Mouse (Mus musculus) heart, embryonic 15.5 days (tissue): Measurements from ENCODE around the gene Dapk3. TPM values are rescaled to one million over a fixed set of nuclear protein-coding genes. Genes with fewer than 3 reads are reported as not detected.
"Not testable (repeated sequence)": the region's sequence is repeated elsewhere in the genome, so short reads cannot be mapped to it uniquely, and the experiment has no call there.

Experiments
- ATAC-seq: fragments of 200-750 bp; cut with Nextera tagmentation; replicated peaks from 2 replicates; pipeline ENCODE4 v1.8.0; 2017; ENCODE audit warnings: low read depth, moderate TSS enrichment; ENCODE audit not compliant: insufficient number of reproducible peaks, insufficient read depth, low FRiP score
- H3K27ac ChIP-seq: fragments of 300-500 bp; sonication (generic); 2 replicates; pipeline ENCODE4 v1.5.1; 2015; ENCODE audit warnings: mild to moderate bottlenecking, inconsistent platforms
- H3K27me3 ChIP-seq: fragments of 300-500 bp; sonication (generic); 2 replicates; pipeline ENCODE4 v1.6.1; 2015; ENCODE audit warnings: inconsistent platforms
- H3K36me3 ChIP-seq: fragments of 300-500 bp; sonication (generic); 2 replicates; pipeline ENCODE4 v1.6.1; 2015; ENCODE audit warnings: mild to moderate bottlenecking, inconsistent platforms
- H3K4me1 ChIP-seq: fragments of 300-500 bp; sonication (generic); replicated peaks from 2 replicates; pipeline ENCODE4 v1.6.1; 2015; ENCODE audit warnings: inconsistent platforms
- H3K4me2 ChIP-seq: fragments of 300-500 bp; sonication (generic); 2 replicates; pipeline ENCODE4 v1.6.1; 2015; ENCODE audit warnings: inconsistent platforms, mild to moderate bottlenecking, moderate library complexity
- H3K4me3 ChIP-seq: fragments of 300-500 bp; sonication (generic); 2 replicates; pipeline ENCODE4 v1.5.1; 2015; ENCODE audit warnings: mild to moderate bottlenecking, inconsistent platforms
- H3K9ac ChIP-seq: fragments of 300-500 bp; sonication (generic); 2 replicates; pipeline ENCODE4 v1.6.1; 2015; ENCODE audit warnings: mild to moderate bottlenecking, inconsistent platforms
- H3K9me3 ChIP-seq: fragments of 300-500 bp; sonication (generic); replicated peaks from 2 replicates; pipeline ENCODE4 v1.6.1; 2016; ENCODE audit warnings: inconsistent platforms
- WGBS: fragments of 180-500 bp; shearing (Covaris S2); methylation state at CpG from one replicate; pipeline ENCODE4 v1.1.7; 2015; ENCODE audit warnings: mixed read lengths; 5-methylcytosine and 5-hydroxymethylcytosine counted together
- polyA plus RNA-seq: library from polyadenylated mRNA; unstranded; fragments of >200 nt; fragmentation: Nextera tagmentation; extraction: Ambion mirVana; gene quantifications from 2 replicates; pipeline ENCODE4 v1.2.1, GENCODE M21; 2015

The Dapk3 gene
- polyA plus RNA-seq, 1 experiment from 2014 or later = 38.4 TPM

GRCm38 (mm10) chr10:81152609-81153008 is 30.2 kb upstream of the Dapk3 start:
- Histone ChIP-seq H3K27ac (peak overlapping the region; percentile 74), H3K9me3 (no peaks in the 10 kb centered on the region), H3K9ac (no peak overlapping the region; the same call in 1 of the 2 replicates), H3K36me3 (peaks cover 69% of the 10 kb centered on the region), H3K4me1 (peaks cover 13% of the 10 kb centered on the region), H3K4me3 (no peak overlapping the region), H3K27me3 (no peaks in the 10 kb centered on the region), H3K4me2 (no peak overlapping the region)
- no peak for ATAC-seq
- 56% methylated on average over 12 of the region's 12 CpGs for WGBS

GRCm38 (mm10) chr10:81154313-81154712 is 28.5 kb upstream of the Dapk3 start:
- Histone ChIP-seq H3K4me1 (peaks cover 13% of the 10 kb centered on the region), H3K4me3 (no peak overlapping the region), H3K27ac (no peak overlapping the region), H3K9me3 (no peaks in the 10 kb centered on the region), H3K4me2 (no peak overlapping the region), H3K36me3 (peaks cover 63% of the 10 kb centered on the region), H3K27me3 (no peaks in the 10 kb centered on the region), H3K9ac (no peak overlapping the region)
- 85% methylated on average over 12 of the region's 12 CpGs for WGBS
- no peak for ATAC-seq

- no peak for ATAC-seq
- Histone ChIP-seq H3K4me2 (no peak overlapping the region), H3K9me3 (no peaks in the 10 kb centered on the region), H3K27ac (no peak overlapping the region), H3K27me3 (no peaks in the 10 kb centered on the region), H3K4me3 (no peak overlapping the region), H3K4me1 (peaks cover 13% of the 10 kb centered on the region), H3K9ac (no peak overlapping the region), H3K36me3 (peaks cover 59% of the 10 kb centered on the region)
- WGBS = 87% methylated on average over 6 of the region's 6 CpGs
Observed at GRCm38 (mm10) chr10:81154736-81155135, 28.1 kb upstream of the Dapk3 start.

GRCm38 (mm10) chr10:81161602-81162317 is 21.0 kb upstream of the Dapk3 start:
- Histone ChIP-seq H3K36me3 (peaks cover 38% of the 10 kb centered on the region), H3K4me3 (no peak overlapping the region), H3K9me3 (no peaks in the 10 kb centered on the region), H3K27me3 (no peaks in the 10 kb centered on the region), H3K4me2 (no peak overlapping the region), H3K4me1 (peaks cover 17% of the 10 kb centered on the region), H3K9ac (no peak overlapping the region), H3K27ac (no peak overlapping the region)
- WGBS = 82% methylated on average over 8 of the region's 8 CpGs
- no peak for ATAC-seq

- Histone ChIP-seq H3K4me1 (peaks cover 21% of the 10 kb centered on the region), H3K9ac (no peak overlapping the region), H3K27me3 (no peaks in the 10 kb centered on the region), H3K36me3 (peaks cover 33% of the 10 kb centered on the region), H3K4me3 (no peak overlapping the region), H3K9me3 (no peaks in the 10 kb centered on the region), H3K27ac (no peak overlapping the region), H3K4me2 (no peak overlapping the region)
- WGBS = 71% methylated on average over 2 of the region's 2 CpGs
- no peak for ATAC-seq
Observed at GRCm38 (mm10) chr10:81162318-81162652, 20.5 kb upstream of the Dapk3 start.

- no peaks in the 10 kb centered on the region for H3K9me3 ChIP-seq
- no peak overlapping the region for H3K4me3 ChIP-seq
- WGBS = 79% methylated on average over 8 of the region's 8 CpGs
- no peak overlapping the region for H3K4me2 ChIP-seq
- H3K36me3 ChIP-seq = peaks cover 19% of the 10 kb centered on the region
- no peak for ATAC-seq
- H3K9ac ChIP-seq = no peak overlapping the region
- H3K27me3 ChIP-seq = no peaks in the 10 kb centered on the region
- peaks cover 30% of the 10 kb centered on the region for H3K4me1 ChIP-seq
- no peak overlapping the region for H3K27ac ChIP-seq
Observed at GRCm38 (mm10) chr10:81165118-81165517, 17.7 kb upstream of the Dapk3 start.

- Histone ChIP-seq H3K4me2 (peak within 1 kb of the TSS; percentile 91), H3K27me3 (no peaks in the 10 kb centered on the region), H3K36me3 (peaks cover 3% of the 10 kb centered on the region), H3K9me3 (no peaks in the 10 kb centered on the region), H3K4me1 (peaks cover 25% of the 10 kb centered on the region), H3K4me3 (peak within 1 kb of the TSS; percentile 84), H3K27ac (peak within 1 kb of the TSS; percentile 83), H3K9ac (peak within 1 kb of the TSS; percentile 94)
- ATAC-seq = peak; percentile 92
- under 1% methylated on average over 62 of the region's 64 CpGs for WGBS
Observed at GRCm38 (mm10) chr10:81167200-81168086, 15.4 kb upstream of the Dapk3 start, which contains the start of gene Pias4. Gene Pias4, minus strand, starts transcription at chr10:81167923.

GRCm38 (mm10) chr10:81168087-81168431 is 14.7 kb upstream of the Dapk3 start:
- H3K27me3 ChIP-seq = no peaks in the 10 kb centered on the region
- peak overlapping the region; percentile 83 for H3K27ac ChIP-seq
- H3K9me3 ChIP-seq = no peaks in the 10 kb centered on the region
- peaks cover 3% of the 10 kb centered on the region for H3K36me3 ChIP-seq
- peak; percentile 39 for ATAC-seq
- H3K9ac ChIP-seq = peak overlapping the region; percentile 69
- peaks cover 29% of the 10 kb centered on the region for H3K4me1 ChIP-seq
- H3K4me3 ChIP-seq = peak overlapping the region; percentile 84
- 12% methylated on average over 5 of the region's 5 CpGs for WGBS
- H3K4me2 ChIP-seq = peak overlapping the region; percentile 91

GRCm38 (mm10) chr10:81168521-81169244 is 14.1 kb upstream of the Dapk3 start:
- WGBS = 1% methylated on average over 29 of the region's 29 CpGs
- Histone ChIP-seq H3K9ac (peak overlapping the region; percentile 69), H3K4me1 (peaks cover 35% of the 10 kb centered on the region), H3K4me2 (peak overlapping the region; percentile 91), H3K36me3 (no peaks in the 10 kb centered on the region; the same call in none of the 2 replicates), H3K4me3 (peak overlapping the region; percentile 84), H3K9me3 (no peaks in the 10 kb centered on the region), H3K27me3 (no peaks in the 10 kb centered on the region), H3K27ac (peak overlapping the region; percentile 83)
- peak; percentile 44; the same call in 1 of the 2 replicates for ATAC-seq

- WGBS = 23% methylated on average over 13 of the region's 14 CpGs
- H3K4me3 ChIP-seq, H3K27me3 ChIP-seq, H3K9me3 ChIP-seq, H3K9ac ChIP-seq, ATAC-seq, H3K36me3 ChIP-seq: not testable (repeated sequence)
- H3K4me1 ChIP-seq = peaks cover 43% of the 10 kb centered on the region
- peak overlapping the region; percentile 91; the same call in 1 of the 2 replicates for H3K4me2 ChIP-seq
- H3K27ac ChIP-seq = peak overlapping the region; percentile 47; the same call in 1 of the 2 replicates
Observed at GRCm38 (mm10) chr10:81169411-81169900, 13.3 kb upstream of the Dapk3 start.

- Histone ChIP-seq H3K4me2 (peak overlapping the region; percentile 51), H3K27me3 (no peaks in the 10 kb centered on the region), H3K27ac (peak overlapping the region; percentile 90), H3K4me1 (peaks cover 46% of the 10 kb centered on the region), H3K9me3 (no peaks in the 10 kb centered on the region), H3K4me3 (peak overlapping the region; percentile 18; the same call in 1 of the 2 replicates), H3K9ac (peak overlapping the region; percentile 51), H3K36me3 (peaks cover 7% of the 10 kb centered on the region)
- ATAC-seq = peak; percentile 24; the same call in 1 of the 2 replicates
- WGBS = 3% methylated on average over 21 of the region's 21 CpGs
Observed at GRCm38 (mm10) chr10:81173132-81173531, 9.7 kb upstream of the Dapk3 start.
